Mouse (Mus musculus) thymus, adult 2 months (tissue): Measurements from ENCODE around the gene Mgea5. TPM values are rescaled to one million over a fixed set of nuclear protein-coding genes. Genes with fewer than 3 reads are reported as not detected.

Experiments
- DNase-seq: peaks from one replicate; pipeline ENCODE4 v3.0.0; 2021
- H3K27ac ChIP-seq: fragments of 200-500 bp; 2 replicates; pipeline ENCODE4 v1.5.1; 2012; ENCODE audit warnings: low read length, control low read depth; ENCODE audit not compliant: control insufficient read depth, insufficient read depth
- H3K27me3 ChIP-seq: fragments of 200-500 bp; 2 replicates; pipeline ENCODE4 v1.6.1; 2012; ENCODE audit warnings: mild to moderate bottlenecking, low read length, moderate library complexity, mixed read lengths; ENCODE audit not compliant: control insufficient read depth, insufficient read depth
- H3K36me3 ChIP-seq: fragments of 200-500 bp; 2 replicates; pipeline ENCODE4 v1.6.1; 2012; ENCODE audit warnings: mild to moderate bottlenecking, low read length, moderate library complexity; ENCODE audit not compliant: control insufficient read depth, insufficient read depth
- H3K4me1 ChIP-seq: fragments of 200-500 bp; replicated peaks from 2 replicates; pipeline ENCODE4 v1.6.1; 2012; ENCODE audit warnings: low read length; ENCODE audit not compliant: control insufficient read depth, insufficient read depth
- H3K4me3 ChIP-seq: fragments of 200-500 bp; 2 replicates; pipeline ENCODE4 v1.5.1; 2012; ENCODE audit warnings: mild to moderate bottlenecking, low read length, control low read depth, moderate library complexity; ENCODE audit not compliant: control insufficient read depth, insufficient read depth
- CTCF ChIP-seq: fragments of 200-500 bp; IDR thresholded peaks from 2 replicates; pipeline ENCODE4 v1.5.1; 2012; ENCODE audit warnings: mild to moderate bottlenecking, control low read depth, low read length, moderate library complexity, borderline replicate concordance; ENCODE audit not compliant: control insufficient read depth, poor library complexity, insufficient read depth; ENCODE audit errors: extremely low read depth
- POLR2A ChIP-seq: fragments of 200-500 bp; IDR thresholded peaks from 2 replicates; pipeline ENCODE4 v1.6.1; 2012; ENCODE audit warnings: mild to moderate bottlenecking, low read length, control low read depth, moderate library complexity; ENCODE audit not compliant: control insufficient read depth, poor library complexity, insufficient read depth; ENCODE audit errors: extremely low read depth
- WGBS: fragments of 180-500 bp; shearing (Covaris S2); methylation state at CpG from one replicate; pipeline ENCODE4 v1.1.7; 2018; 5-methylcytosine and 5-hydroxymethylcytosine counted together
- polyA plus RNA-seq: library from polyadenylated mRNA; depleted of rRNA; stranded (reverse); fragments of >200 nt; gene quantifications from 2 replicates; pipeline ENCODE4 v1.2.3, GENCODE M21; 2012; rRNA removed

Mgea5 gene
- polyA plus RNA-seq, 1 experiment, result 74.2 TPM

DNA sequence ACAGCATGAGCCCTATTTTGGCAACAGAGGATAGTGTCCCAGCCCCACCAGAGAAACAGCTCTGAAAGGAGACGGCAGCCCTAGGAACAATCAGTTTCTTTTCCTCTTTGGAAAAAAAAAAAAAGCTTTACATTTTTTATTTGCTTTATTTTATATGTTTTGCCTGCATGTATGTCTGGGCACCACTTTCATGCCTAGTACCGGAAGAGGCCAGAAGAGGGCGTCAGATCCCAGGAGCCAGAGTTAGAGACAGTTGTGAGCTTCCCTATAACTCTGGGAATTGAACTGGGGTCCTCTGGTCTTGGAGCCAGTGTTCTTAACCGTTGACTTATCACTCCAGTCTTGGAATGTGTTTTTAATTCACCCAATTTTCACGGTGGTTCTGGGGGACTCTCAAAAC is 61.4 kb downstream of the Mgea5 start:
- 87% methylated on average over 5 of the region's 5 CpGs for WGBS
- DNase-seq, result no peak
- TF ChIP-seq POLR2A, result no peak
- no peak for TF ChIP-seq CTCF
- no peaks in the 10 kb centered on the region for H3K36me3 ChIP-seq
- no peak overlapping the region for H3K4me3 ChIP-seq
- H3K27me3 ChIP-seq, result no peaks in the 10 kb centered on the region
- H3K4me1 ChIP-seq, result peaks cover 3% of the 10 kb centered on the region
- H3K27ac ChIP-seq, result no peak overlapping the region

DNA sequence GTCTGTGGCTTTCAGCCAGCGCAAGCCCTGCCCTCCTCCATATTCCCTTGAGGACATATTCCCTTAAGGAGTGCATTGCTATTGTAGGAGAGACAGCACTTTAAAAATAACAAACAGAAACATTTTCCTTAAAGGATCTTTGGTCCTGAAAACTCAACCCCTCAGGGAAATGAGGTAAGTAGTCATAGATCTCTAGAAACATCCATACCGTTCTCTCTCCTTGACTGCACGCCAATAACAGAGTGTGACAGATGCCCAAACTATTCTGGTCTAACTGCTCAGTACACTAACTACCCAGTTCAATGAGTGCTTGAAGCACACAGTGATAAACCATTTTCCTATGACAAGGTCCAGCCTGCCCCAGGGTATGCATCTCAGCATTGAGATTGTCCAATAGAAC is 65.4 kb downstream of the Mgea5 start:
- no peak for TF ChIP-seq CTCF
- no peak for TF ChIP-seq POLR2A
- no peak for DNase-seq
- no peaks in the 10 kb centered on the region for H3K27me3 ChIP-seq
- no peak overlapping the region for H3K27ac ChIP-seq
- no peaks in the 10 kb centered on the region for H3K36me3 ChIP-seq
- no peak overlapping the region for H3K4me3 ChIP-seq
- H3K4me1 ChIP-seq, result no peaks in the 10 kb centered on the region; the same call in 1 of the 2 replicates
- WGBS, result 90% methylated on average over 3 of the region's 3 CpGs

DNA sequence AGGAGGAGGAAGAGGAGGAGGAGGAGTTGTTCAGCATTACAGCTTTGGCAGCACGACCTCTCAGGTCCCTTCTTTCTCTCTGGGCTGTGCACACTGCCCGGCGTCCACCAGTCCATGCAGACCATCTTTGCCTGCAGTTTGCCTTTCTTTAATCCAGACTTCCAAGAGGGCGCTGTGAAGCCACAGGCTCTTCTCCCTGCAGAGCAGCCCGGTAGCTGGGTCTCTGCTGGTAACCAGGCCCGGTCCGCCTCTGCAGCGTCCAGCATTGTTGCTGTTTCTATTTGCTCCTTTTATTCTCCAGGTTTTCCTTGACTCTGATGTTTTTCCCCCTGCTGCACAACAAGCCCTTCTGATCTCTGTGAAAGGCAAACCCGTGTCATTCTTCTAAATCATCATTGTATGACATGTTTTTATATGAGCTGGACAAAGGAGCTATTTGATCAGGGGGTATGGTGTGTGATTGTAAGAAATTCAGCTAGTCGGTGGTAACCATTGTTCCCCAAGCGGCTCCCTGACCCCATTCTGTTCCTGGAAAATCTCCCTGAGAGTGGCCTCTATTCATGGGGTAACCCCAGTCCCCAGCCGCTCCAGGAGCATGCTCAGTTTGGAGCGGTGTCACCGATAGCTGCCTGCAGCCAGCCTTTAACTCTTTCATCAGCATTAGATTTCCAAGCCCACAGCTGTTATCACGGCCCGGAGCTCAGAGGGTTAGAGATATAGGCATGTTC is 66.0 kb downstream of the Mgea5 start:
- TF ChIP-seq CTCF (no peak), POLR2A (no peak)
- Histone ChIP-seq H3K27ac (no peak overlapping the region), H3K27me3 (no peaks in the 10 kb centered on the region), H3K4me3 (no peak overlapping the region), H3K36me3 (no peaks in the 10 kb centered on the region), H3K4me1 (no peaks in the 10 kb centered on the region; the same call in 1 of the 2 replicates)
- no peak for DNase-seq
- WGBS, result 66% methylated on average over 16 of the region's 16 CpGs

DNA sequence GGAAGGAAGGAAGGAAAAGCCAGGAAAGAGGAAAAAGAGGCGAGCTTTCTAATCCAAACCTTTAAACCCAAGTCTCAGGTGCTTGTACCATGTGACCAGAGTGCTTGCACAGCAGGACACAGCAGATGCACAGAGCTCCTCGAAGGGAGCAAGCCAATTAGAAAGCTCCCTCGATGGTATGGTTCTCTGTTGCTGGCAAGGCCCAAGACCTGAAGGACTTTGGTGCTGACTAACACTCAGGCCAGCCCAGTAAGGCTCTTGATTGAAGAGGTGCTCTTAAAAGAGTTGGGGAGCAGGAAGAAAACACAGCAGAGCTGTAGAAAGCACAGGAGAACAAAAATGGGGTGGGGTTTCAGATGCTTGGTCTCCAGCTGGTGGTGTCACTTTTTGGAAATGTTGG is 74.9 kb downstream of the Mgea5 start:
- Histone ChIP-seq H3K27me3 (no peaks in the 10 kb centered on the region), H3K4me3 (no peak overlapping the region), H3K27ac (no peak overlapping the region), H3K4me1 (no peaks in the 10 kb centered on the region), H3K36me3 (no peaks in the 10 kb centered on the region)
- no peak for DNase-seq
- 78% methylated on average over 3 of the region's 3 CpGs for WGBS
- TF ChIP-seq CTCF, result no peak
- no peak for TF ChIP-seq POLR2A

Other genes starting within 250 kb of the Mgea5 start
- gene Poll, start 223.3 kb downstream of the Mgea5 start, polyA plus RNA-seq, result 6.7 and 6.8 TPM in 2 replicates
- gene Gm17018, start 223.2 kb downstream of the Mgea5 start, polyA plus RNA-seq, result 11.9 and 14.6 TPM in 2 replicates
- 135 and 145 TPM in 2 replicates for gene Fbxw4, start 123.5 kb downstream of the Mgea5 start, polyA plus RNA-seq
- 0.26 and 0.33 TPM in 2 replicates for gene Fgf8, start 40.9 kb downstream of the Mgea5 start, polyA plus RNA-seq
- 146 and 167 TPM in 2 replicates for gene Npm3, start 34.2 kb downstream of the Mgea5 start, polyA plus RNA-seq
- 4.6 and 13.5 TPM in 2 replicates for gene Kcnip2, start 32.2 kb upstream of the Mgea5 start, polyA plus RNA-seq
- gene Armh3, start 214.7 kb upstream of the Mgea5 start, polyA plus RNA-seq, result 10.9 and 11.2 TPM in 2 replicates
- 9.4 and 11.9 TPM in 2 replicates for gene Hps6, start 219.7 kb upstream of the Mgea5 start, polyA plus RNA-seq